Mouse (Mus musculus) heart, postnatal 0 days (tissue): ENCODE data around the gene Plxdc1. TPM values are rescaled to one million over a fixed set of nuclear protein-coding genes. Genes with fewer than 3 reads are reported as not detected.

ENCODE experiments used
- ATAC-seq: fragments of 200-750 bp; cut with Nextera tagmentation; 2 replicates; pipeline ENCODE4 v1.8.0; 2017; ENCODE audit warnings: low read depth, moderate number of reproducible peaks, moderate library complexity; ENCODE audit not compliant: insufficient read depth
- DNase-seq: peaks from one replicate; pipeline ENCODE4 v3.0.0-alpha.2; 2016; ENCODE audit warnings: low spot score
- H3K27ac ChIP-seq: fragments of 300-500 bp; sonication (generic); 2 replicates; pipeline ENCODE4 v1.5.1; 2014; ENCODE audit warnings: low read depth, mild to moderate bottlenecking
- H3K27me3 ChIP-seq: fragments of 300-500 bp; sonication (generic); 2 replicates; pipeline ENCODE4 v1.6.1; 2014; ENCODE audit warnings: low read length, mixed read lengths; ENCODE audit not compliant: control insufficient read depth, insufficient read depth
- H3K36me3 ChIP-seq: fragments of 300-500 bp; sonication (generic); replicated peaks from 2 replicates; pipeline ENCODE4 v1.6.1; 2014; ENCODE audit warnings: low read length, mixed read lengths; ENCODE audit not compliant: control insufficient read depth, insufficient read depth
- H3K4me1 ChIP-seq: fragments of 300-500 bp; sonication (generic); 2 replicates; pipeline ENCODE4 v1.6.1; 2014; ENCODE audit warnings: antibody characterized with exemption; ENCODE audit not compliant: control insufficient read depth, insufficient read depth
- H3K4me2 ChIP-seq: fragments of 300-500 bp; sonication (generic); 2 replicates; pipeline ENCODE4 v1.6.1; 2014; ENCODE audit warnings: low read depth, mild to moderate bottlenecking, low read length, moderate library complexity
- H3K4me3 ChIP-seq: fragments of 300-500 bp; sonication (generic); 2 replicates; pipeline ENCODE4 v1.5.1; 2014; ENCODE audit warnings: low read depth, low read length
- H3K9ac ChIP-seq: fragments of 300-500 bp; sonication (generic); replicated peaks from 2 replicates; pipeline ENCODE4 v1.6.1; 2014; ENCODE audit warnings: low read depth, low read length, mixed read lengths
- H3K9me3 ChIP-seq: fragments of 300-500 bp; sonication (generic); replicated peaks from 2 replicates; pipeline ENCODE4 v1.6.1; 2016; ENCODE audit warnings: low read length; ENCODE audit not compliant: control insufficient read depth
- CTCF ChIP-seq: IDR thresholded peaks from 2 replicates; pipeline ENCODE4 v1.5.1; 2016; ENCODE audit warnings: antibody characterized with exemption, control low read depth, low read depth
- EP300 ChIP-seq: IDR thresholded peaks from 2 replicates; pipeline ENCODE4 v1.6.1; 2016; ENCODE audit warnings: antibody characterized with exemption, low read depth
- WGBS: fragments of 180-500 bp; shearing (Covaris S2); extraction: QIAGEN DNeasy Blood & Tissue Kit; methylation state at CpG from one replicate; pipeline ENCODE4 v1.1.7; 2014; 5-methylcytosine and 5-hydroxymethylcytosine counted together
- polyA plus RNA-seq: library from polyadenylated mRNA; unstranded; fragments of >200 nt; fragmentation: Nextera tagmentation; extraction: Ambion mirVana; gene quantifications from 2 replicates; pipeline ENCODE4 v1.2.1, GENCODE M21; 2015
- total RNA-seq: library from RNA; depleted of rRNA; stranded (reverse); fragments of >200 nt; gene quantifications from 2 replicates; pipeline ENCODE4 v1.2.3, GENCODE M21; 2014; ENCODE audit warnings: low replicate concordance

The Plxdc1 gene
- total and polyA plus RNA-seq, 2 experiments from 2014 or later, result 2.1 to 2.6 TPM

DNA sequence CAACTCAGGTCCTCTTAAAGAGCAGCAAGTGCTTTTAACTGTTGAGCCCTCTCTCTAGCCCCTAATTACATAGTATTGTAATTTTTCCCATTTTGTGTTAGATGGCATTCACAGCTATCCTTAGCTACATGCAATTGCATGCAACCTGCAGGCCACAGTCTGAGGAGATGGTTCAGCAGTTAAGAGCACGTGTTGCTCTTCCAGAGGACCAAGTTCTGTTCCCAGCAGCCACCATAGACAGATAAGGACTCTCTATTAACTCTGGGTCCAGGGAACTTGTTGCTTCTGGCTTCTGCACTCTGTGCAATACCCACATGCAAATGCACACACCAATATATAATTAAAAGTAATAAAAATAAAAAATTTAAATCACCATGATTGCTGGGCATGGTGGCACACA, 10.4 kb upstream of the Plxdc1 start:
- no peak for DNase-seq
- no peaks in the 10 kb centered on the region for H3K36me3 ChIP-seq
- H3K9ac ChIP-seq, result no peak overlapping the region
- no peak overlapping the region for H3K27ac ChIP-seq
- H3K27me3 ChIP-seq, result peaks cover 13% of the 10 kb centered on the region
- 48% methylated on average over 1 of the region's 1 CpGs for WGBS
- no peaks in the 10 kb centered on the region for H3K9me3 ChIP-seq
- H3K4me2 ChIP-seq, result no peak overlapping the region
- H3K4me3 ChIP-seq, result no peak overlapping the region
- H3K4me1 ChIP-seq, result 0 out of 2 replicates have a peak, but pooled peaks cover 6% of the 10 kb centered on the region
- no peak for TF ChIP-seq EP300
- no peak for TF ChIP-seq CTCF
- no peak for ATAC-seq

- peak; percentile 48 for ATAC-seq
- Histone ChIP-seq H3K9ac (peak within 1 kb of the TSS; percentile 50), H3K27me3 (peaks cover 9% of the 10 kb centered on the region; the same call in 1 of the 2 replicates), H3K4me1 (0 out of 2 replicates have a peak, but pooled peaks cover 6% of the 10 kb centered on the region), H3K4me3 (peak within 1 kb of the TSS; percentile 56), H3K4me2 (peak within 1 kb of the TSS; percentile 83), H3K27ac (peak within 1 kb of the TSS; percentile 33; the same call in 1 of the 2 replicates), H3K9me3 (no peaks in the 10 kb centered on the region), H3K36me3 (no peaks in the 10 kb centered on the region)
- TF ChIP-seq CTCF, result peak; percentile 33
- no peak for TF ChIP-seq EP300
- 2% methylated on average over 26 of the region's 26 CpGs for WGBS
- DNase-seq, result peak; percentile 67
Measured at GRCm38 (mm10) chr11:97995564-97996288, 9.5 kb upstream of the Plxdc1 start, which contains the start of gene Arl5c. Arl5c (minus strand) TSS chr11:97996181.

DNA sequence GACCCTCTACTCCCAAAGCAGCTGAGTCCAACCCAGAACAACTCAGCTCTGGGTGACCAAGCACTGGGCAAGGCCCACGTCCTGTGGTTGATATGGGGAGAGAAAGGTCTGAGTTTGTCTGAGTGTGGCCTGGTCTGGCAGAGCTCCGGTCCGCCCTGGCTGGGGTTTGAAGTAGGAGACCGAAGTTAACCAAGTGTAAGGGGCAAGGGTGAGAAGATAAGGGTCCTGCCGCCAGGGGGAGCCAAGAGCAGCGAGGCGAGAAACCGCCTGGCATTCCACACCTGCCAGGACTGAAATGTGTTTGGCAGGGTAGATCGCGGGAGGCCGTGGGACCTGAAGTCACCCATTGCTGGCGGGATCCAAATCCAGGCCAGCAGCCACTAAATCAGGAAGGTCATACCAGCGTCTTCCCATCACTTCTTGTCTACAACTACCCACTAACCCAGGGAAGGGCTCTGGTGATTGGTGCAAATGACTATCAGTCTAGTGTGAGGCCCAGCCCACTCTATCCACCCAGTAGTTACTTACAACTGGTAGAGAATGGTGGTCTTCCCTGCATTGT, 8.4 kb upstream of the Plxdc1 start:
- ATAC-seq (peak; percentile 56), DNase-seq (no peak)
- Histone ChIP-seq H3K4me1 (0 out of 2 replicates have a peak, but pooled peaks cover 12% of the 10 kb centered on the region), H3K4me3 (peak overlapping the region; percentile 56), H3K4me2 (peak overlapping the region; percentile 83), H3K9me3 (no peaks in the 10 kb centered on the region), H3K9ac (peak overlapping the region; percentile 50; the same call in 1 of the 2 replicates), H3K36me3 (no peaks in the 10 kb centered on the region), H3K27ac (no peak overlapping the region), H3K27me3 (0 out of 2 replicates have a peak, but pooled peaks cover 2% of the 10 kb centered on the region)
- no peak for TF ChIP-seq EP300
- TF ChIP-seq CTCF, result peak; percentile 69
- WGBS, result 6% methylated on average over 13 of the region's 13 CpGs

GRCm38 (mm10) chr11:97988530-97989096, 2.4 kb upstream of the Plxdc1 start:
- Histone ChIP-seq H3K27ac (peak overlapping the region; percentile 88), H3K27me3 (peaks cover 22% of the 10 kb centered on the region), H3K4me2 (peak overlapping the region; percentile 96), H3K9ac (peak overlapping the region; percentile 73), H3K9me3 (no peaks in the 10 kb centered on the region), H3K4me3 (peak overlapping the region; percentile 71), H3K36me3 (no peaks in the 10 kb centered on the region), H3K4me1 (0 out of 2 replicates have a peak, but pooled peaks cover 15% of the 10 kb centered on the region)
- ATAC-seq (peak; percentile 85), DNase-seq (peak; percentile 78)
- under 1% methylated on average over 26 of the region's 26 CpGs for WGBS
- TF ChIP-seq CTCF, result 0 out of 2 replicates have a peak, but pooled peaks have one; percentile 0
- no peak for TF ChIP-seq EP300

- under 1% methylated on average over 42 of the region's 42 CpGs for WGBS
- H3K9me3 ChIP-seq, result no peaks in the 10 kb centered on the region
- DNase-seq (peak; percentile 87), ATAC-seq (peak; percentile 82)
- H3K4me3 ChIP-seq, result peak overlapping the region; percentile 71
- H3K27ac ChIP-seq, result peak overlapping the region; percentile 88
- peak overlapping the region; percentile 96 for H3K4me2 ChIP-seq
- TF ChIP-seq CTCF (peak; percentile 95), EP300 (no peak)
- peaks cover 22% of the 10 kb centered on the region for H3K27me3 ChIP-seq
- no peaks in the 10 kb centered on the region for H3K36me3 ChIP-seq
- peak overlapping the region; percentile 73 for H3K9ac ChIP-seq
- H3K4me1 ChIP-seq, result 0 out of 2 replicates have a peak, but pooled peaks cover 15% of the 10 kb centered on the region
Measured at GRCm38 (mm10) chr11:97987551-97988526, 1.6 kb upstream of the Plxdc1 start.
